In the genomic region with DNA sequence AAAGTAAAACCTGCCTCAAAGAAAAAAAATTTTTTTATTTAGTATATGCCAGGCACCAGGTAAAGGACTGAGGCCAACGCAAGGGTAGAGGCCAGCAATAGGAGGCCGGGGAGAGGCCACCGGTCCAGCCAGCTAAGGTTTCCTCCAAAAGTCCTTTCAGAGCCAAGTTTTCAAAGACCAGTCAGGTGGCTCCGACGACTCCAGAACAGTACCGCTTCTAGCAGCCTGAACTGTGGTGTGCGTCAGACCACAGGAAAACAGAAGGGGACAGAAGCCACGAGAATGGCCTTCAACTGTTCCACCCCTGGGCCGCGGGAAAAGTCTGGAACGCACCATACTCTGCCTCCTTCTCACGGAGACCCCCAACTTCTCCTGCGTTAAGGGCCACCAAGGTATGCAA, we compare ENCODE assay signal across 7 mouse cellular contexts. TPM values are rescaled to one million over a fixed set of nuclear protein-coding genes. Genes with fewer than 3 reads are reported as not detected.
DNase-seq lines count a peak whose midpoint lies in the region; ATAC-seq and TF ChIP-seq lines count a peak whose summit lies in the region.

No protein-coding gene starts in this region.

- WGBS in heart, embryonic 14.5 days, result 23% methylated on average over 13 of the region's 13 CpGs

- no peaks in the 10 kb centered on the region for H3K36me3 ChIP-seq in E14TG2a.4 (ENCODE audit: insufficient read depth, low read length)
- no peaks in the 10 kb centered on the region for H3K36me3 ChIP-seq in heart, embryonic 14.5 days (ENCODE audit: control insufficient read depth, insufficient read depth, low read length)

- no peak for ATAC-seq in heart, embryonic 14.5 days (ENCODE audit: insufficient number of reproducible peaks, insufficient read depth, low FRiP score, low read depth)
- ATAC-seq in activated CD4-positive, CD25-positive, alpha-beta regulatory T cell, adult 4 months, result no peak

- no peaks in the 10 kb centered on the region for H3K9me3 ChIP-seq in E14TG2a.4 (ENCODE audit: low read length)
- H3K9me3 ChIP-seq in heart, embryonic 14.5 days (ENCODE audit: control insufficient read depth, low read length), result no peaks in the 10 kb centered on the region

- H3K4me2 ChIP-seq in heart, embryonic 14.5 days (ENCODE audit: low read length), result peak overlapping the region; percentile 98

- peaks cover 14% of the 10 kb centered on the region for H3K27me3 ChIP-seq in E14TG2a.4 (ENCODE audit: insufficient read depth, low read length)
- no peaks in the 10 kb centered on the region for H3K27me3 ChIP-seq in heart, embryonic 14.5 days (ENCODE audit: control insufficient read depth, insufficient read depth, low read length)

- no peak for TF ChIP-seq CTCF in E14TG2a.4 (conservative IDR thresholded peaks at IDR 0.05; ENCODE audit: low read length)

- H3K4me3 ChIP-seq in E14TG2a.4 (replicated peaks; ENCODE audit: low read length), result peak overlapping the region; percentile 87
- H3K4me3 ChIP-seq in heart, embryonic 14.5 days (ENCODE audit: control insufficient read depth in 1 of 2, insufficient read depth in 1 of 2, low read depth in 1 of 2, low read length in 2 of 2), result peak overlapping the region; percentile 69 to 76

- peak; percentile 66 to 75 for DNase-seq in adrenal gland, adult (ENCODE audit: inconsistent age in 2 of 2, low spot score in 1 of 2)
- peak; percentile 57 to 64 for DNase-seq in kidney, postnatal 36 days
- DNase-seq in naive thymus-derived CD4-positive, alpha-beta T cell, adult 2 months (ENCODE audit: low read depth), result peak; percentile 43
- DNase-seq in gastrocnemius, adult 8-10 months (ENCODE audit: low spot score in 2 of 2), result no peak

- H3K9ac ChIP-seq in heart, embryonic 14.5 days (ENCODE audit: low read length), result peak overlapping the region; percentile 83

- peaks cover 53% of the 10 kb centered on the region for H3K4me1 ChIP-seq in E14TG2a.4 (replicated peaks; ENCODE audit: low read depth, low read length)
- peaks cover 7 to 13% of the 10 kb centered on the region in 2 experiments; a peak in 3 of 4 replicates for H3K4me1 ChIP-seq in heart, embryonic 14.5 days (ENCODE audit: control insufficient read depth in 2 of 2, insufficient read depth in 2 of 2, low read length in 2 of 2)

- H3K27ac ChIP-seq in heart, embryonic 14.5 days (replicated peaks in 1 of 2; ENCODE audit: control insufficient read depth in 1 of 2, insufficient read depth in 1 of 2, low read depth in 2 of 2, low read length in 2 of 2), result no peak overlapping the region

RNA-seq across cellular contexts. Expression of a gene that starts 1.2 kb away (rescaled TPM):
- 13.9 and 14.6 TPM in 2 replicates for polyA plus RNA-seq in heart, embryonic 14.5 days (2014; fragmentation: Nextera tagmentation; extraction: Ambion mirVana)
- polyA plus RNA-seq in activated CD4-positive, CD25-positive, alpha-beta regulatory T cell, adult 4 months (2017; shearing (Covaris generic)), result 10 to 100 TPM; 16.7 to 19.0 TPM
- 10 to 100 TPM; 19.0 to 21.7 (median 20.8) TPM for total RNA-seq in gastrocnemius, adult 8-10 months (2022)

RNA-seq across cellular contexts. Expression of a gene that starts 45.8 kb away (rescaled TPM):
- polyA plus RNA-seq in heart, embryonic 14.5 days (2014; fragmentation: Nextera tagmentation; extraction: Ambion mirVana), result 0.96 and 2.2 TPM in 2 replicates
- polyA plus RNA-seq in activated CD4-positive, CD25-positive, alpha-beta regulatory T cell, adult 4 months (2017; shearing (Covaris generic)), result not detected
- total RNA-seq in gastrocnemius, adult 8-10 months (2022), result 1 to 10 TPM; 1.9 to 4.3 (median 3.1) TPM

RNA-seq across cellular contexts. Expression of a gene that starts 49.9 kb away (rescaled TPM):
- polyA plus RNA-seq in heart, embryonic 14.5 days (2014; fragmentation: Nextera tagmentation; extraction: Ambion mirVana), result 308 and 312 TPM in 2 replicates
- 1,000 to 10,000 TPM; 2,827 to 5,236 TPM for polyA plus RNA-seq in activated CD4-positive, CD25-positive, alpha-beta regulatory T cell, adult 4 months (2017; shearing (Covaris generic))
- total RNA-seq in gastrocnemius, adult 8-10 months (2022), result 10 to 100 TPM; 10.3 to 22.0 (median 17.3) TPM

Comparison
In these comparisons a context has a peak if more than half of its experiments do, and no peak if none do; other contexts are left out.
1. DNase-seq: peak in adrenal gland, adult (2 of 2), kidney, postnatal 36 days (2 of 2) and naive thymus-derived CD4-positive, alpha-beta T cell, adult 2 months (single experiment); none in gastrocnemius, adult 8-10 months (0 of 2).